Mouse (Mus musculus) kidney, adult 10 weeks (tissue): ENCODE results near the gene Art4. TPM values are rescaled to one million over a fixed set of nuclear protein-coding genes. Genes with fewer than 3 reads are reported as not detected.

Source experiments
- polyA plus RNA-seq: library from polyadenylated mRNA; stranded (reverse); fragments of 350-450 nt; fragmentation: Illumina TruSeq; extraction: RNeasy Lipid Tissue Mini Kit (QIAGEN cat#74804); gene quantifications from one replicate; pipeline ENCODE4 v1.2.3, GENCODE M21; 2014; ENCODE audit warnings: low read depth, low replicate concordance

Gene Art4
- 4.6 TPM for polyA plus RNA-seq

DNA sequence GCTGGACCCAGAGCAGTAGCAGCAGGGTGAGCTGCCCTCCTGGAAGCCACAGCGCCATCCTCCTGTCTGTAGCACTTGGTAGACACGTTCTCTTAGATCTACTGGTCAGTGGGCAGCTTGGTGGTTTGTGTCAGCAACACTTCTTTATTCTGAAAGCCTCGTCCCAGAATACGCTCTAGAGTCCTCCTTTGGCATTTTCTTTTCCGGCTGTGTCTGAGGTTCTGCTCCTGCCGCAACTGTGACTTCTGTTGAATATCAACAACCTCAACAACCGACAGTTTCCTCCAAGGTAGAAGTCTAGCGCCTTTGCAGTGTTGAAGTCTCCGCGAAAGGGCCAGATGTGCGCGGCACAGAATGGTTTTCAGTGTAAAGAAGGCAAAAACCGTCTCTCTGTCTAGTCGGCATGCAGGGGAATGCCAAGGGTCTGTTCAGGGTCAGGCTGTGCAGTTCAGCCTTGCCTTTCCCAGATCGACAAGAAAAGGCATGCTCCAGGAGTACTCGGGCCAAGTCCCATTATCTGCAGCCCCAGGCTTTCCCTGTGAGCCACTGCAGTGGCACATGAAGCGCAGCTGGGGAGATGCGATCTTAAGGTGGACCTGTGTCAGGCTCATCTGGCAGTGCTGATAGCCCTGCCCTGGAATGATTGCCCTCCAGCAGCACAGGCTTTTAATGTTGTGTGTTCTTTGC, at the start of gene Art4:
Art4 (minus strand) TSS at position 548 of the 687 bp plus-strand sequence.

GRCm38 (mm10) chr6:136875670-136876069, 18.1 kb upstream of the Art4 start, which contains the start of gene Mgp:
Mgp (minus strand) TSS chr6:136875823.

GRCm38 (mm10) chr6:136835352-136835751, 22.2 kb downstream of the Art4 start, which contains the start of gene Smco3:
Smco3 (minus strand) TSS chr6:136835452.

GRCm38 (mm10) chr6:136827881-136828561, 29.5 kb downstream of the Art4 start, which contains the start of gene Wbp11:
Wbp11 (minus strand) TSS chr6:136828233.

GRCm38 (mm10) chr6:136827516-136827880, 30.0 kb downstream of the Art4 start, which contains the start of gene BC049715:
BC049715 (plus strand) TSS chr6:136827626.

DNA sequence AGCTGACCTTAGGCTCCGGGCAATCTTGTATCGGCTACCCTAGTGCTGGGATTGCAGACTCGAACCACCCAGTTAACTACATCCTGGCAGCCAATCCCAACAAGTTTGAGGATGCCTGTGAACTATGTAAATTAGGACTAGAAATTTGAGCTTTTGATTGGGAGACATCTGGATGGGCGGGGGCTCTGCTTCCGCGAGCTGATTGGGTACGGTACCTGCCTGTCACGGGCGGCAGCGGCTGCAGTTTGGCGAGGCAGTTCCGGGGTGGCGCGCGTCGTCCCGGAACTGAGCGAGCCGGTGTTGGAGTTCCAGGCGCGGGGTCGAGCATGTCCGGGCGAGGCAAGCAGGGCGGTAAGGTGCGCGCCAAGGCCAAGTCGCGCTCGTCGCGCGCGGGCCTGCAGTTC, 49.5 kb downstream of the Art4 start, which contains the start of gene H2afj:
H2afj (plus strand) TSS at position 231 of the 404 bp plus-strand sequence.

DNA sequence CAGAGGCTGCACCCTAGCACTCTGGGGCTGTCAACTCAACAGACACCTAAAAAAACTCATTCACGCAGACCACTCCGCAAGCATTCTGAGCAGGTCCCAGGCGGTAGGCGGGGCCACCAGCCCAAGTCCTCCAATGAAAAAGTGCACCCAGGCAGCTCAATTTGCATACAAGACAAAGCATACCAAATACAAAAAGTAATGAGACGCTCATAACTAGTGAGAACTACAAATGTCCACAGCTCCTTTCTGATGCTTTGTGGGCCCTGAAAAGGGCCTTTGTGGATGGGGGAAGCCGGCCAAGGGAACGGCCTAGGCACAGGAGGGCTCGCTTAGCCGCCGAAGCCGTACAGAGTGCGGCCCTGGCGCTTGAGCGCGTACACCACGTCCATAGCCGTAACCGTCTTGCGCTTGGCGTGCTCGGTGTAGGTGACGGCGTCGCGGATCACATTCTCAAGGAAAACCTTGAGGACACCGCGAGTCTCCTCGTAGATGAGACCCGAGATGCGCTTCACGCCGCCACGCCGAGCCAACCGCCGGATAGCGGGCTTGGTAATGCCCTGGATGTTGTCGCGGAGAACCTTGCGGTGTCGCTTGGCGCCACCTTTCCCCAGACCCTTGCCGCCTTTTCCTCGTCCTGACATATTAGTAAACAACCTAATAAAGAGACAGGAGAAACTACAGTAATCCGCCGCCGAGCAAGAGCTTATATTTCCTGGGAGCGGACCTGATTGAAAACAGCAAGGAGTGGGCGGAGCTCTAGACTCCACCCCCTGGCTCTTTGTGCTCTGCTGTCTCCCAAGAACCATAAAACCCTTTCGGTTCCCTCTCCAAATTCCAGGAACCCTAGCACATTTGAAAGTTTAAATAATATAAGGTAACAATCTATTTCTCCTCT, 53.5 kb downstream of the Art4 start, which contains the start of gene Hist4h4:
Hist4h4 (minus strand) TSS at position 677 of the 895 bp plus-strand sequence.

Other genes with a start within 250 kb of the Art4 start
- gene Plbd1, start 195.8 kb downstream of the Art4 start, polyA plus RNA-seq: 16.1 TPM
- not detected for gene Gucy2c, start 76.0 kb downstream of the Art4 start, polyA plus RNA-seq
- 0.20 TPM for gene Hist4h4, start 53.3 kb downstream of the Art4 start, polyA plus RNA-seq
- 12.7 TPM for gene H2afj, start 49.5 kb downstream of the Art4 start, polyA plus RNA-seq
- gene BC049715, start 30.1 kb downstream of the Art4 start, polyA plus RNA-seq: 1.3 TPM
- 61.6 TPM for gene Wbp11, start 29.5 kb downstream of the Art4 start, polyA plus RNA-seq
- gene Smco3, start 22.3 kb downstream of the Art4 start, polyA plus RNA-seq: 7.0 TPM
- gene Mgp, start 18.1 kb upstream of the Art4 start, polyA plus RNA-seq: 112 TPM
- gene Erp27, start 64.4 kb upstream of the Art4 start, polyA plus RNA-seq: not detected
- not detected for gene Pde6h, start 66.1 kb upstream of the Art4 start, polyA plus RNA-seq
- gene Arhgdib, start 84.2 kb upstream of the Art4 start, polyA plus RNA-seq: 15.6 TPM